Mouse (Mus musculus): Measurements from ENCODE around the gene Dnajc13. TPM values are rescaled to one million over a fixed set of nuclear protein-coding genes. Genes with fewer than 3 reads are reported as not detected.

The Dnajc13 gene
- total and polyA plus RNA-seq, 2 experiments from 2014 or later: 15.2 to 44.5 TPM

- DNase-seq (ENCODE audit: low spot score): no peak
These were observed 154.1 kb downstream of the Dnajc13 start for GRCm38 (mm10) chr9:104108571-104109143.

GRCm38 (mm10) chr9:104107482-104107881 lies 155.2 kb downstream of the Dnajc13 start:
- H3K27me3 ChIP-seq (ENCODE audit: insufficient read depth, low read length): no peaks in the 10 kb centered on the region
- WGBS: 75% methylated on average over 6 of the region's 6 CpGs

More at GRCm38 (mm10) chr9:104108571-104109143, 154.1 kb downstream of the Dnajc13 start:
- no peak overlapping the region for H3K4me2 ChIP-seq (ENCODE audit: low read depth, low read length)
- WGBS: 64% methylated on average over 2 of the region's 2 CpGs
- no peak for ATAC-seq
- no peak overlapping the region for H3K9ac ChIP-seq (replicated peaks; ENCODE audit: low read length)
- H3K36me3 ChIP-seq (ENCODE audit: insufficient read depth, low read length): no peaks in the 10 kb centered on the region
- H3K9me3 ChIP-seq (ENCODE audit: low read length): peaks cover 4% of the 10 kb centered on the region; the same call in 1 of the 2 replicates
- no peaks in the 10 kb centered on the region for H3K4me1 ChIP-seq (ENCODE audit: insufficient read depth, low read length)
- TF ChIP-seq CTCF (IDR thresholded peaks at IDR 0.05; ENCODE audit: low read depth): no peak
- H3K27ac ChIP-seq: no peak overlapping the region
- H3K4me3 ChIP-seq (ENCODE audit: low read length): no peak overlapping the region
- H3K27me3 ChIP-seq (ENCODE audit: insufficient read depth, low read length): no peaks in the 10 kb centered on the region

GRCm38 (mm10) chr9:104106930-104107329 lies 155.8 kb downstream of the Dnajc13 start:
- Histone ChIP-seq H3K9ac (replicated peaks; ENCODE audit: low read length) (no peak overlapping the region), H3K4me3 (ENCODE audit: low read length) (no peak overlapping the region), H3K36me3 (ENCODE audit: insufficient read depth, low read length) (no peaks in the 10 kb centered on the region), H3K4me2 (ENCODE audit: low read depth, low read length) (no peak overlapping the region), H3K4me1 (ENCODE audit: insufficient read depth, low read length) (no peaks in the 10 kb centered on the region), H3K27me3 (ENCODE audit: insufficient read depth, low read length) (no peaks in the 10 kb centered on the region), H3K27ac (no peak overlapping the region), H3K9me3 (ENCODE audit: low read length) (peaks cover 4% of the 10 kb centered on the region; the same call in 1 of the 2 replicates)
- 80% methylated on average over 9 of the region's 9 CpGs for WGBS
- ATAC-seq (no peak), DNase-seq (ENCODE audit: low spot score) (no peak)
- TF ChIP-seq CTCF (IDR thresholded peaks at IDR 0.05; ENCODE audit: low read depth): no peak

More at GRCm38 (mm10) chr9:104107482-104107881, 155.2 kb downstream of the Dnajc13 start:
- no peak for TF ChIP-seq CTCF (IDR thresholded peaks at IDR 0.05; ENCODE audit: low read depth)
- DNase-seq (ENCODE audit: low spot score): no peak
- Histone ChIP-seq H3K4me2 (ENCODE audit: low read depth, low read length) (no peak overlapping the region), H3K27ac (no peak overlapping the region), H3K9ac (replicated peaks; ENCODE audit: low read length) (no peak overlapping the region), H3K9me3 (ENCODE audit: low read length) (peaks cover 4% of the 10 kb centered on the region; the same call in 1 of the 2 replicates), H3K4me3 (ENCODE audit: low read length) (no peak overlapping the region), H3K36me3 (ENCODE audit: insufficient read depth, low read length) (no peaks in the 10 kb centered on the region), H3K4me1 (ENCODE audit: insufficient read depth, low read length) (no peaks in the 10 kb centered on the region)
- no peak for ATAC-seq

GRCm38 (mm10) chr9:104104986-104105385 lies 157.7 kb downstream of the Dnajc13 start:
- Histone ChIP-seq H3K4me2 (ENCODE audit: low read depth, low read length) (no peak overlapping the region), H3K36me3 (ENCODE audit: insufficient read depth, low read length) (no peaks in the 10 kb centered on the region), H3K4me1 (ENCODE audit: insufficient read depth, low read length) (no peaks in the 10 kb centered on the region), H3K4me3 (ENCODE audit: low read length) (no peak overlapping the region), H3K9me3 (ENCODE audit: low read length) (no peaks in the 10 kb centered on the region), H3K9ac (replicated peaks; ENCODE audit: low read length) (no peak overlapping the region), H3K27me3 (ENCODE audit: insufficient read depth, low read length) (no peaks in the 10 kb centered on the region), H3K27ac (no peak overlapping the region)
- no peak for TF ChIP-seq CTCF (IDR thresholded peaks at IDR 0.05; ENCODE audit: low read depth)
- 77% methylated on average over 2 of the region's 2 CpGs for WGBS
- DNase-seq (ENCODE audit: low spot score): no peak
- ATAC-seq: no peak

- ATAC-seq (no peak), DNase-seq (ENCODE audit: low spot score) (no peak)
- Histone ChIP-seq H3K36me3 (ENCODE audit: insufficient read depth, low read length) (no peaks in the 10 kb centered on the region), H3K27ac (no peak overlapping the region), H3K4me2 (ENCODE audit: low read depth, low read length) (no peak overlapping the region), H3K9me3 (ENCODE audit: low read length) (no peaks in the 10 kb centered on the region), H3K9ac (replicated peaks; ENCODE audit: low read length) (no peak overlapping the region), H3K27me3 (ENCODE audit: insufficient read depth, low read length) (no peaks in the 10 kb centered on the region), H3K4me1 (ENCODE audit: insufficient read depth, low read length) (no peaks in the 10 kb centered on the region), H3K4me3 (ENCODE audit: low read length) (no peak overlapping the region)
- 34% methylated on average over 2 of the region's 2 CpGs for WGBS
- TF ChIP-seq CTCF (IDR thresholded peaks at IDR 0.05; ENCODE audit: low read depth): no peak
These were observed 159.8 kb downstream of the Dnajc13 start for GRCm38 (mm10) chr9:104102901-104103300.

- TF ChIP-seq CTCF (IDR thresholded peaks at IDR 0.05; ENCODE audit: low read depth): no peak
- Histone ChIP-seq H3K4me1 (ENCODE audit: insufficient read depth, low read length) (no peaks in the 10 kb centered on the region), H3K4me3 (ENCODE audit: low read length) (no peak overlapping the region), H3K9ac (replicated peaks; ENCODE audit: low read length) (no peak overlapping the region), H3K9me3 (ENCODE audit: low read length) (no peaks in the 10 kb centered on the region), H3K4me2 (ENCODE audit: low read depth, low read length) (no peak overlapping the region), H3K27ac (no peak overlapping the region), H3K36me3 (ENCODE audit: insufficient read depth, low read length) (no peaks in the 10 kb centered on the region), H3K27me3 (ENCODE audit: insufficient read depth, low read length) (no peaks in the 10 kb centered on the region)
- 36% methylated on average over 6 of the region's 6 CpGs for WGBS
- DNase-seq (ENCODE audit: low spot score): no peak
- no peak for ATAC-seq
These were observed 160.4 kb downstream of the Dnajc13 start for GRCm38 (mm10) chr9:104102301-104102700.

- Histone ChIP-seq H3K4me3 (ENCODE audit: low read length) (no peak overlapping the region), H3K4me1 (ENCODE audit: insufficient read depth, low read length) (no peaks in the 10 kb centered on the region), H3K27me3 (ENCODE audit: insufficient read depth, low read length) (no peaks in the 10 kb centered on the region), H3K4me2 (ENCODE audit: low read depth, low read length) (no peak overlapping the region), H3K27ac (no peak overlapping the region), H3K36me3 (ENCODE audit: insufficient read depth, low read length) (no peaks in the 10 kb centered on the region; the same call in 1 of the 2 replicates), H3K9ac (replicated peaks; ENCODE audit: low read length) (no peak overlapping the region), H3K9me3 (ENCODE audit: low read length) (no peaks in the 10 kb centered on the region)
- no peak for TF ChIP-seq CTCF (IDR thresholded peaks at IDR 0.05; ENCODE audit: low read depth)
- ATAC-seq (no peak), DNase-seq (ENCODE audit: low spot score) (no peak)
- WGBS: 33% methylated on average over 3 of the region's 3 CpGs
These were observed 161.3 kb downstream of the Dnajc13 start for GRCm38 (mm10) chr9:104101458-104101857.

Other genes with a start within 250 kb of the Dnajc13 start
- not detected in 2 replicates for gene Gm28305, start 222.3 kb downstream of the Dnajc13 start, total RNA-seq (2014; rRNA removed)
- not detected in 2 replicates for gene Gm28305, start 222.3 kb downstream of the Dnajc13 start, polyA plus RNA-seq (2015; fragmentation: Nextera tagmentation; extraction: Ambion mirVana)
- gene Uba5, start 199.8 kb downstream of the Dnajc13 start, total RNA-seq (2014; rRNA removed): 45.1 and 54.2 TPM in 2 replicates
- 68.2 and 71.7 TPM in 2 replicates for gene Uba5, start 199.8 kb downstream of the Dnajc13 start, polyA plus RNA-seq (2015; fragmentation: Nextera tagmentation; extraction: Ambion mirVana)
- gene Acad11, start 199.6 kb downstream of the Dnajc13 start, total RNA-seq (2014; rRNA removed): 14.2 and 16.1 TPM in 2 replicates
- gene Acad11, start 199.6 kb downstream of the Dnajc13 start, polyA plus RNA-seq (2015; fragmentation: Nextera tagmentation; extraction: Ambion mirVana): 6.5 and 7.4 TPM in 2 replicates
- 0.54 and 1.3 TPM in 2 replicates for gene Ackr4, start 136.0 kb downstream of the Dnajc13 start, total RNA-seq (2014; rRNA removed)
- gene Ackr4, start 136.0 kb downstream of the Dnajc13 start, polyA plus RNA-seq (2015; fragmentation: Nextera tagmentation; extraction: Ambion mirVana): 0.93 and 1.0 TPM in 2 replicates
- 0.65 and 3.1 TPM in 2 replicates for gene Acpp, start 74.8 kb upstream of the Dnajc13 start, total RNA-seq (2014; rRNA removed)
- 0.25 and 0.37 TPM in 2 replicates for gene Acpp, start 74.8 kb upstream of the Dnajc13 start, polyA plus RNA-seq (2015; fragmentation: Nextera tagmentation; extraction: Ambion mirVana)

All from hindbrain, postnatal 0 days (tissue).